Mouse (Mus musculus) embryonic facial prominence, embryonic 15.5 days (tissue): Measurements from ENCODE around the gene Csgalnact2. TPM values are rescaled to one million over a fixed set of nuclear protein-coding genes. Genes with fewer than 3 reads are reported as not detected.

Experiments
- microRNA-seq: library from miRNA; unstranded; fragments of <30 nt; microRNA quantifications from one replicate; pipeline ENCODE4, GENCODE M21; 2016; ENCODE audit warnings: borderline number of aligned reads
- polyA plus RNA-seq: library from polyadenylated mRNA; unstranded; fragments of >200 nt; fragmentation: Nextera tagmentation; extraction: Ambion mirVana; gene quantifications from 2 replicates; pipeline ENCODE4 v1.2.1, GENCODE M21; 2015

Csgalnact2 gene
- polyA plus RNA-seq, 1 experiment from 2014 or later = 16.8 TPM

Small RNAs within 50 kb of the gene (microRNA-seq; reads per million reads assigned to microRNA genes)
- gene Mir7044 = not detected

Other genes starting within 250 kb of the Csgalnact2 start
- 585 and 603 TPM in 2 replicates for gene Hnrnpf, start 238.8 kb downstream of the Csgalnact2 start, polyA plus RNA-seq
- gene Fxyd4, start 201.4 kb downstream of the Csgalnact2 start, polyA plus RNA-seq = 3.4 and 4.4 TPM in 2 replicates
- gene Rasgef1a, start 127.7 kb downstream of the Csgalnact2 start, polyA plus RNA-seq = 0.64 and 0.73 TPM in 2 replicates
- gene Ret, start 58.6 kb upstream of the Csgalnact2 start, polyA plus RNA-seq = 1.8 and 3.0 TPM in 2 replicates